Mouse (Mus musculus) left cerebral cortex, postnatal 36 days (tissue): ENCODE measurements around the gene Zdbf2. TPM values are rescaled to one million over a fixed set of nuclear protein-coding genes. Genes with fewer than 3 reads are reported as not detected.

Experiments
- DNase-seq, 2 experiments: peaks; one replicate each; pipeline ENCODE4 v3.0.0; 2021 to 2022; ENCODE audit warnings: low spot score in 2 of 2, mixed read lengths in 1 of 2
- intact Hi-C: fragments of 180-260 bp; cut with DNase I; formaldehyde crosslinking; loops from one replicate; pipeline ENCODE4 v1.15.1; 2025
- total RNA-seq, 2 experiments: library from RNA; stranded (reverse); gene quantifications; 2 replicates each; pipeline ENCODE4 v1.2.3; 2021

Gene Zdbf2
- 10 to 100 TPM; 16.1 to 20.9 TPM for total RNA-seq

DNA sequence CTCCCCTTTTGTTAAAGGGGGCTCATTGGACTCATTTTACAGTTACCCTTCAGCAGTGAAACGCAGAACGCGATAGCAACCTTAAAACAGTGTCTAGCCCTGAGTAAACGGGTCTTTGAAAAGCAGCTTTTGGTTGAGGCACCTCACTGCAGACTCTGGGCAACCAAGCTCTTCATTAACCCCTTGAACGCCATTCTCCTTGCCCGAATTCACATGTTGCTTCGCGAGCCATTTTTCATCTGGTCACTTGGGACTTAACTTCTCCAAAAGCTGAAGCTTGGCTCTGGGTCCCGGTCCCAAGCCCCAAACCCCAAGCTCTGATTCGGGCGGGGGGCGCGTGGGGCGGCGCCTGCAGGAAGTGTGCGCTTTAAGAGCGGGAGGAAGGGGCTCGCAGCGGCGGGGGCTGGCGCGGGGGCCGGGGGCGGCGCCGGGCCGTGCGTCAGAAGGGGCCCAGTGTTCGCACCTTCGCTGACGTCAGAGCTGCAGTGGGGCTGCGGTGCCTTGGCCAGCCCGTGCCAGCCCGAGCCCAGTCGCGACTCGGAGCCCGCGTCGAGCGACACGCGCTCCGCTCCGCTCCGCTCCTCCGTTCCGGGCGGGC is at the start of gene Zdbf2:
Zdbf2 (plus strand) TSS at position 525 of the 598 bp plus-strand sequence.
- intact Hi-C loops, result loop anchor here (5.0 to 10.0 kb wide), 2 partner anchors 91 to 172 kb away; partner anchors contain the start of gene Adam23
- peak in 1 of 2 experiments; percentile 21 for DNase-seq

DNA sequence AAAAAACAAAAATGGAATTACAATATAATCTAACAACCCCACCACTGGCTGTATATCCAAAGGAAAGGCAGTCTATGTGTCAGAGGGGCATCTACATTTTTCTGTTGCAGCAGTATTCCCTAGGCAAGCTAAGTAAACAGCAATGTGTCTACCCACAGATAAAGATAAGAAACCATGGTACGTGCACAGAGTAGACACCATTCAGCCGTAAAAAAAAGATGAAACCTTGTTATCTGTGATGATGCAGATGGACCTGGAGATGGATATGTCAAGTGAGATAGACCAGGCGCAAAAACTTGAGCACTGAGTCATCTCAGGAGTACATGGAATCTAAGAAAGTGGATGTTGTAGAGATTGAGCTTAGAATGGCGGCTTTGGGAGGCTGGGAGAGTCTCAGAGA is 48.1 kb upstream of the Zdbf2 start:
- intact Hi-C loops, result no loop called here
- DNase-seq, result no peak

DNA sequence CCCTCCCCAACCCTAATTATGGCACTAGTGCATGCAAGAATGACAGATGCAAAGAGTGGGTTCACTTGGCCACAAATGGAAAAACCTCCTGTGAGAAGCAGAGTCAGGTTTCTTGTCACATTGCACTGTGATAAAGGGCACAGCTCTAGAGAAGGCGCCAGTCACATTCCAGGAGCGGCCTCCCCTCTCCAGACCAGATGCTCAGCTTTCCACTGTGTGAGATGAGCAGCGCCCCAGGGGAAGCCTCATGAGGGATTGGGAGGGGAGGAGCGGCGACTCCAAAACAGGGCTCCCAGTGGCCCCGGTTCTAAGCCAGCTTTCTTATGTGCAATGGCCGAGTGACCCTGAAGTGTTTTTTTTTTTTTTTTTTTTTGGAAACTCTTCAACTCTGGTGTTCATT is 47.2 kb upstream of the Zdbf2 start:
- no peak for DNase-seq
- intact Hi-C loops, result no loop called here

DNA sequence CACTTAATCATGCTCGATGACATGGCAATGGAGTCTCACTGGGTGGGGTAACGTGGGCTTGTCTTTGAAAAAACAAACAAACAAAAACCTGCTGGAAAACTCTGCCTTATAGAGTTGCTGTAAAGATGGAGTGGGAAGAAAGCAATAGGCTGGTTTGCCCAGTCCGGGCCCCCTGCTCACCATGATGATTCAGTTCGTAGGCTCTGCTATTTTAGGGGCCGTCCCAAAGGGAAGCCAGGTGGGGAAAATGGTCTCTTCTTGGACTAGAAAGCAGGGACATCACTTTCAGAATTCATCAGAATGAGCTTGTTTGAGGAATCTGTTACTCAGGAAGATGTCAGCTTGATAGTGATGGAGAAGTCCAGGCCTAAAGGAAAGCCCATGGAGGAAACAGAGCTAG is 45.8 kb upstream of the Zdbf2 start:
- intact Hi-C loops, result no loop called here
- DNase-seq, result no peak

DNA sequence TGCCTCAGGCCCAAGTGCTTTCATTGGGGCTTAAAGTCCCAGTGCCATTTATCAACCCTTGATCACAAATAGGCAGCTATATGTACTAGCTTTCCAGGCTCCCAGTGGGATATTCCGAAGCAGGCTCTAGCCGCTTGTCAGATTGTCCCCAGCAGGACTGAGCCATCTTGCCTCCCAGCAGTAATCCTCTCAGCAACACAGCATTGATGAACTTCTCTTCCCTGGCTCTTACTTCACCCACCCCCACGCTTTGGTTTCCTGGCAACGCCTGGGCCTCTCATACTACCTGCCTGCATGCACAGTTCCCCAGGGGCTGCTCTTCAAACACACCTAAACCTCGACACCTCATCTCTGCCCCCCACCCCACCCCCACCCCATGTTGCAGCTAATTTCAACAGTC is 35.7 kb upstream of the Zdbf2 start:
- intact Hi-C loops, result no loop called here
- no peak for DNase-seq

DNA sequence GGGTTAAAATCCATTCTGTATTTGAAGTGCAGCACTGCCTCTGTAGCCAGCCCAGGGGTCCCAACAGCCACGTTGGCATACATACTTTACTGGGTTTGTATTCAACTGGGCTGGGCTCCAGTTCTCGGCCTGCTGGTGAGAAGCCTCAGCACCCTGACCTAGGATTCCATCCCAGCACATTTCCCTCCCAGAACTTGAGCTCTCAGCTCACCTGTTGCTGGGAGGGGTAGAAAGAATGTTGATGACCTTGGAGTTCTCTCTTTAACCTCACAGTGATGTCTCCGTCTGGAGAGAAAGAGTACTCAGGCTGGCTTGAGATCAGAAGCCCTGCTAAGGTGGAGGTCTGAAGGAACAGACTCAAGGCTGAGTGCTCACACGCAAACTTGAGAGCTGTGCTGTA is 33.8 kb upstream of the Zdbf2 start:
- intact Hi-C loops, result no loop called here
- DNase-seq, result no peak

DNA sequence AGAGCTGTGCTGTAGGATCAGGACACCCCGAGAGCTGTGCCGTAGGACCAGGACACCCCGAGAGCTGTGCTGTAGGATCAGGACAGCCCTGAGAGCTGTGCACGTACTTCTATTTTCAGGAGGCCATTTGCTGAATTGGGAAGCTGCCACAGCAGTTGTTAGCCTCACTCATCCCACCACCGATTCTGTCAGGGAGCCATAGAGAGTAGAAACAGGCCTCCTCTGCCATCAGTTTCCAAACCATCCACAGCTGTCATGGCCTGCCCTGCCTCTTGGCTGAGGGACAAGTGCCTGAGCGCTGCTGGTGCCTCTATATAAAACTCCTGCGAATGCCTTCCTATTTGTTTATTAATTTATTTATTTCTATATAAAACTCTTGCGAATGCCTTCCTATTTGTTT is 33.3 kb upstream of the Zdbf2 start:
- DNase-seq, result no peak
- intact Hi-C loops, result no loop called here

DNA sequence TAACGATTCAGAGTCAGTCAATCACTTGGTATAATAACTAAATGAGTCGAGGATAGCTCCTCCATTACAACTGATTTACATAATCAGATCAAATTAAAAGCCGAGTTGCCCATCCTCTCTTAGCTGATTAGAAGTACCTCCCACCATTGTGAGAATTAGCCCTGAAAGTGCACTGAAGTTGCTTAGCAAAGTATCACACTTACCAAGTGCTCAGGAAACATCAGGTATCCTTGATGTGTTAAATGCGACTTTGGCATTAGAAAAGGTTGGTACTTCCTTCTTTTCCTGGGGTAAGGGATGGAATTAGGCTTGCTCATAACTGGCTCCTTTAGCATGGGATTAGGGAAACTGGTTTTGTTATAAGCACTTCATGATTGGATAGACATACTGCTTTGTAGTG is 29.2 kb upstream of the Zdbf2 start:
- intact Hi-C loops, result no loop called here
- DNase-seq, result no peak

DNA sequence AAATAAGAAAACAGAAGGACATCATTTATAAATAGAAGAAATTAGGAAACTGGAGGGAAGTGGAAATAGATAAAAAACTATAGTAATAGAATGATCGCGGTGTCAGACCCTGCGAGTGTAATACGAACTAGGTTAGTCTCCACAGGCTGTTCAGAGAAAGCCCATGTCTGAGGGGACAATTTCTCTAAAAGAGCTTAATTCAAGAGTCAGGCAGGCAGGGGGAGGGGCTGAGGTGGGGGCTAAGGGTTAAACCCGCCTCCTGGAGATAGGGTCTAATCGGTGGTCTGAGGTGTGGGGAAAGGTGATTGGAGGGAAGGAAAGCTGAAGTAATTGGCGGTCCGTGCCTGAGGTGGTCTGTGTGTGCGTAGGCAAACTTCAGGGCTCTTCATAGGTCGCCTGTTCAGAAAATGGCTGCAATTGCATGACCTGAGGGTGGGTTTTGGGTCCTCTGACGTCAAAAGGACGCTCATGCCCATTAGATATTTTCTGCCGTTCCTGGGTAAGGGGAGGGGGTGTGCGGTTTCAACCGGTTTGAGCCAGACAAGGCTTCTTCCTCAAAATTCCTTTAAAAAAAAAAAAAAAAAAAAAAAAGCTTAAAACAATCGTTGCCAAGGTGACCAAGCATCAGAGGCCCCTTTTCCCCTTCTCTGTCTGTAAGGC is 26.1 kb upstream of the Zdbf2 start:
- no peak for DNase-seq

DNA sequence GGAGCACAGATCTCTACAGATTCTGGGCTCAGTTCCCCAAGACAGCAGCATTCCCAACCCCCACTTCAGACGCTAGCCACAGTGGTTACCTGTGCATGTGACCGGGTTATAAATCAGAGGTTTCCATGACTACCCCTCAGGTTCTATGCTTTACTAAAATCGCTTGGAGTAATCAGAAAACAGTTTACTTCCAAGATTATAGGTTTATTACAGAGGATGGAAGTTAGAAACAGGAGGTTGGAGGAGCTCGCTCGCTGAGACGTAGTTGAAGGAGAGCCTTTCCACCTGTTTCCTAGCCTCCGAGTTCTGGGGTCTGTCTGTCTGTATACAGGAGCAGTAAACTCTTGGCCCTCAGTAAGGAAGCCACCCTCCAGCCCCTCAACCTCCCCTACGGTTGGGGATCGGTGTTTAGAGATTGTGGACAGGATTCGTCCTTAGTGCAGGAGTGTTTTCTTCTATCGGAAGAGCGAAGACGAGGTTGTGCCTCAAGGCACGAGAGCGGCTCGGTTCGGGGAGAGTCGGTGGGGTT is 25.2 kb upstream of the Zdbf2 start:
- intact Hi-C loops, result no loop called here
- DNase-seq, result no peak

More for the DNA sequence above, 26.1 kb upstream of the Zdbf2 start:
- intact Hi-C loops, result no loop called here

DNA sequence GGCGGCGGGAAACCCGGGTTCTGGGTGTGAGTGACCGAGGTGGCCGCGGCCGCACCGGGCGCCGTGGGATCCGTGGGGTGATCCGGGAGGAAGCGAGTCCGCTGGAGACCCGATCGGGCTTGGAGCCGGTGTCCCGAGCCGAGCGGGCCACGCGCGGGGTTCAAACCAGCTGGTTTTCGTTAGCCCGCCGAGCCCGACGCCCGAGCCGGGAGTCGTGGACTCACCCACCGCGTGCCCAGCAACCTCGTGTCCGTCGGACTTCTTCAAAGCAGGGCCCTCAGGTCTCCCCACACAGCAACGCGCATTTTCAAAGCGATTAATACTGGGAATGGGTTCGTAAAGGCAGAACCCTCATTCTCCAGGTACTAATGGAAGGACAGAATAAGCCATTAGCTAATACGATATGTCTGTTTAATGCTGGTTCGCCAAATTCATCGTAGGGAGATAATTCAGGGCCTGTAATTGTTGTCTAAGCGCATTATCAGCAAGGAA is 24.7 kb upstream of the Zdbf2 start:
- intact Hi-C loops, result no loop called here
- no peak for DNase-seq

DNA sequence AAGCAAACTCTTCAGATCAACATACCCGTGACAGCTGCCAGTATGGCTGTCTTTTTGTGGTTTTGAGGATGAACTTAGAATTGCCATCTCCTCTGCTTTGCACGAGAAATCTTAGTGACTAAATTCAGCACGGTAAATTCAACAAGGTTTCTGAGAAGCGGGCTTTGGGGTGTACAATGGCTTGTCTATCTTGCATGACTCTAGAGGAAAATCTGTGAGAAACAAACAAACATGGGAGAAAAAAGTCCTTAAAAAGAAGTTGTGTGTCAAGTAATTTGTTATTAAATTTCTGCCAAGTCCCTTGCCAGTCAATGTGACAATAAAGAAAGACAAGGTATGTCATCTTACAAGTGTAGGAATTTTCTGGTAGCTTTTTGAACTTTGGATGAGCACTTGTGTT is 23.8 kb upstream of the Zdbf2 start:
- intact Hi-C loops, result no loop called here

DNA sequence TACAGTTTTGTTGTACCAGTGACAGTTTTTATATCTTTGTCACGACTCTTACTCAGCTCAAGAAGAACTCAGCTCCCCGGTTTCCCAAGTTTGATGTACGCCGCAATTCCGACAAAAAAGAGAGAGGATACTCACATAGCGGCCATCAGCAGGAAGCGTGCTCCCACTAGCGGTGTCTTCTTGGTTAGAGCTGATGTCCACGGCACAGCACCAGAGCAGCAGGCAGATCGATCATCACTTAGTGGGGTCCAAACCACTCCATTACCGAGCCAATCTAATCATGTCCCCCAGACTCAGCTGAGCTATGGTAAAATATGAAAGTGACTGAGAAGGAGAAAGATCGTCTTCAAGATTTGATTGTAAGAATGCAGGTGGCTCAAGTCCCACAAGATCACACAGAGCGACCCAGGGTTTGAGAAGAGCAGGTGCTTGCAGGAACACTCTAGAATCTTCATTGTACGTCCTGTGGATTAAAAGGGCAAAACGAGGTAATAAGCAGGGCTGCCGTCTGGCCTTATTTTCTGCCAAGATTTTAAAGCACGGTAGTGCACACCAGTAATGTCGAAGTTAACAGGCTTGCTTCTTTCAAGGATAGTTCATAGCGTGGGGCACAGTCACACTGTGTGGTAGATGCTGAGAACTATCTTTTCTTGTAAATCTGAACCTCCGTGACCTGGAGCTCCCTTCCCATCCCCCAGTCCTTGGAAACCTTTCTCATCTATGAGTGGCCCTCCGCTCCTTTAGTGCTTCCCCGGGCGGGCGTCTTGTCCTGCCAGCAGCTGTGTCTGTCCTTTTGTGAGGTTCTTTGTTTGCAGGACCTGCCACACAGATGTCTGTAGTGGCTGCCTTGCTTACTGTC is 20.5 kb upstream of the Zdbf2 start:
- intact Hi-C loops, result loop anchor here (5.0 kb wide), 1 partner anchor 70 kb away; no protein-coding TSS in a partner anchor

More for the DNA sequence above, 23.8 kb upstream of the Zdbf2 start:
- no peak for DNase-seq

DNA sequence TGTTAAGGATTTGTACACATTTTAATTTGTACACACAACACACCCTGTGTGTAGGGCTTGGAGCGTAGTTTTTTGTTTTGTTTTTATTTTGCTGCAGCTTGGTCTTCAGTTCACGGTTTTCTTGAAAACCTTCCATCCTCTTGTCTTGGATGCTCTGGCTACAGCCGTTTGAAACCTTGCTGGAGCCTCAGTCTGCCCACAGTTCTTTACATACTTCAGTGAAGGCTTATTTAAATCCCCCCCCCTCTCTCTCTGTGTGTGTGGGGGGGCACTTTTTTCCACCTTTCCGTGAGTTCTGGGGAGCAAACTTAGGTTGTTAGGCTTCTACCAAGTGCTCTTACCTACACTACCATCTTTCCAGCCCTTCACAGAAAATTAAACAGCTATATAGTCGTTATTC is 19.8 kb upstream of the Zdbf2 start:
- DNase-seq, result no peak
- intact Hi-C loops, result loop anchor here (5.0 kb wide), 1 partner anchor 71 kb away; no protein-coding TSS in a partner anchor

More for the DNA sequence above, 20.5 kb upstream of the Zdbf2 start:
- DNase-seq, result no peak

DNA sequence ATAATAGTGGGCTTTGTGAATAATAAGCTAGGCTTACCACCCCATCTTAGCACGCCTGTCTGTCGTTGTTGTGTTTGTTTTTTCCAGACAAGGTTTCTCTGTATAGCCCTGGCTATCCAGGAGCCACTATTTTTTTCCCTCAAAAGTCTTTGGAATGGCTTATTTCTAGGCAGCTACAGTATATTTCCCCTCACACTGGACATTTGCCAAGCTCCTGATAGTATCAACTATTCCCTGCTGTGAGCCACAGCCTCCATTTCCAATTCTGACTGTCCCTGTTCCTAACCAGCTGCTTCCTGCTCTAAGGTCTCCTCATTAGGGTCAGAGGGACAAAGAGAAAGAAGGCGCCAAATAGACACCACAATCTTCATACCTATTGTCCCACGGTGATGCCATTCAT is 18.0 kb upstream of the Zdbf2 start:
- DNase-seq, result no peak
- intact Hi-C loops, result no loop called here

DNA sequence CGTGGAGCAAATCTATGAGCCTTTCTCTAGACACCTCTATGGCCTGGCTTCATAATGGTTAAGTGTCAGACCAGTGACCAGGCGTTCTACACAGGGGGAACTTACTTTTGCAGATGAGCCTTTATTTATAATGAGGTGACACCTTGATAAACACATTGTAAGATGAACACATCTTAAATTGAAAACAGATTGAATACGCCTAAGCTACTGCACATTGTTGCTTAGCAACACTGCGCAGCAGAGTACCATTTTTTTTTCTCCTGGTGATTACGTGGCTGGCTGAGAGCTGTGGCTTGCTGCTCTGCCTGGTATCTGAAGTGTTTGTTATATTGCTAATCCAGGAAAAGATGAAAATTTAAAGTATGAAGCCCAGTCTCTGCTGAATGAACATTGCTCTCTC is 17.0 kb upstream of the Zdbf2 start:
- intact Hi-C loops, result no loop called here
- DNase-seq, result no peak

DNA sequence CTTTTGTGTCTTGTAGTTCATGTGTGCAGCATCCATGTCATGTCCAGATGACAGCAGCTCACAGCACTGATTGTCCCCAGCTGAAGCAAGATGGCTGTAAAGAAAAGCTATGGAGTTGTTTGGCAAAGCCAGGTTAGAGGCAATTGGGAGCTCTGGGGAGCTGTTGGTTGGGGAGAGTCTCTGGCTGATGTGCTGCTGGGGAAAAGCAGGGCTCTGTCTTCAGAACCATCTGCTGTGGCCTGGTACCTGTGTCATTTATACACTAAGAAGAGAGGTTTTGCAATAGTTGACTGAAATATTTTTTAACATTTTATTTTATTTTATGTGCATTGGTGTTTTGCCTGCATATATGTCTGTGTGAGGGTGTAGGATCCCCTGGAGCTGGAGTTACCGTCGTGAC is 14.6 kb upstream of the Zdbf2 start:
- no peak for DNase-seq
- intact Hi-C loops, result no loop called here

DNA sequence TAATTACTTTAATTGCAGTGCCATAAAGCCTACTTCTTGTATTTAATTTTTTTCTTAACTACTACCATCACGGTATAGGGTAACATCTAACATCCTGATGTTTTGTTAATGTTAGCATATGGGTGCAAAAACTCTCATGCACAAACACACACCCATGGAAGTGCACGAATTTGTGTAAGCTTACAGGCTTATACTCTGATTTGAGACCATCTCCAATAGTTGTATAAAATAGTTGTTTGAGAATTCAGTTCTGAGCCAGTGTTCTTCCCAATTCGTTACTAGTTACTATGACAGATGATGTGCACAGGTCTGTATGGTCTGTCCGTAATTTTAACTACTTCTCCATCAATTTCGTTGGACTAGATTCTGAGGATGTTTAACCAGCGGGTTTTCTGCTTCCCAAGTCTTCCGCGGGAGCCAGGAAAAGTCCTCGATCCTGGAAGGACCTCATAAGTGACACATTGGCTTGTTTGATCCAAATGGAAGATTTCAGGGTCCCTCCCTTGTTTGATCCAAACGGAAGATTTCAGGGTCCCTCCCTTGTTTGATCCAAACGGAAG is 13.7 kb upstream of the Zdbf2 start:
- intact Hi-C loops, result no loop called here

DNA sequence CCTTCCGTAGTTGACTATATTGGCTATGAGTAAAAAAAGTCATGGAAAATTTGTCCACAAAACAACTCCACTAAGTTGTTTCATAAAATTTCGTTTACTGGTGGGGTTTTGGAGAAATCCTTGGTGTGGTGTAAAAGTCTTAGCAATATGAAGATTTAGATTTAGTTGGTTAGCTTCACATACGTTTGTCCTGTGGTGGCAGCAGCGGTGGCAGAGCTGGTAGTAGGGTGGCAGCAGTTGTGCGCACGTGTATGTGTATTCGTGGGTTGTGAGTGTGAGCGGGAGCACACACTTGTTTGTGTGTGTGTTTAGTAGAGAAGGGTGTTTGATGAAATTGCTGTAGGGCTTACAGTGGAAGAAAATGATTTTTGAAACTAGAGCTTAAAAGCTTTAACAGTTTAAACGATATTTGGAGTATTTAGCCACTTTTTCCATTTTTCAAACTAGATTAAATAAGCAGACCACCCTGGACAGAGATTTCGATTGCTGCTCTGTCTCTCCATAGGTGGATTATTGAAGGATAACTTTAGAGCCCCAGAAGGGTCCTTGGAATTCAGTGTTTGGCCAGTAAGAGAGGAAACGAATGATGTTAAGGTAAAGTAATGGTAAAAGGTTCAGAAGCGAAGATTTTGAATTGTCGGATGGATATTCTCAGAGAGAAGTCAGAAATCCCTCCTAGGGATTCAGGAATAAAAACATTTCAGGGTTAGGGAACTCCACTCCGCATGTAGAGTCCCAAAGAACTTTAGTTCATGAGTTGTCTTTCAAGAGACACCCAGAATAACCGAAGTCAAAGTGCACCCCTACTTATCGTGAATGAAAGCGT is 12.9 kb upstream of the Zdbf2 start:
- no peak for DNase-seq
- intact Hi-C loops, result no loop called here

More for the DNA sequence above, 13.7 kb upstream of the Zdbf2 start:
- no peak for DNase-seq
